Comparison of ENCODE assay signal across 9 mouse cellular contexts in the genomic region with DNA sequence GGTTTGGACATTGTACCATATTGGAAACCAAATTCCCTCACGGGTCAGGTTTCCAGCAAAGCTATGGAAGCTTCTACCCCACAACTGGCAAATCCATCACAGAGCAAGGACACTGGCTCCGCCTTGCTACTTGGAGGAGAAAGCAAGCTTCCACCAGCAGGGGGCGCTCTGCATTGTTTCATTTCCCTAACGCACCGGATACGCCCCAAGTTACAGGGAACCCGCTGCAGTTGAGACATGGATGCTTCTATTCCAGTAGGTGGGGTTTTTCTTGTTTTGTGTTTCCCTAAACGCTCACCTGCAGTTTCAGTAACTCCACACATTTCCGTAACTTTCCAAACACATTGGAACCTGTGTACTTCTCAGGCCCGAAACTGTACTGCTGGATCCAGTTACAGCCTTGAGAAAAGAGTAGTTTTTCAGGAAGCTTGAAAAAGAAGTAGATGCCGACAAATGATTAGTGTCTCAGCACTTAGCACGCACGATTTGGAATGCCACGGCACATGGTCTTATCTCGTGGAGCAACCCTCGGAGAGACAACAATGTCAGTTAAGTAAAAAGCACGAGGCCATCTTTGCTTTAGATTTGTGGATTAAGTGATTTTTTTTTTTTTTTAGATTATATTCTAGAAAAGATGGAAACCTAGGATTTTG. TPM values are rescaled to one million over a fixed set of nuclear protein-coding genes. Genes with fewer than 3 reads are reported as not detected.
DNase-seq lines count a peak whose midpoint lies in the region; ATAC-seq lines count a peak whose summit lies in the region.
"Had no signal": no experiment of that assay in that cellular context is flagged by ENCODE, and none has a peak within 500 bp of the region (broad histone marks: within the 10 kb centered on the region; RNA-seq: fewer than 3 reads in every experiment).

No protein-coding gene starts in this region.

- no peak overlapping the region for H3K4me3 ChIP-seq in hindbrain, embryonic 13.5 days
- H3K4me3 ChIP-seq: megakaryocyte, embryonic 14.5 days had no signal

- 44% methylated on average over 17 of the region's 17 CpGs for WGBS in hindbrain, embryonic 13.5 days

- peak; percentile 96 for ATAC-seq in frontal cortex, adult (ENCODE audit: low TSS enrichment)
- 0 out of 2 replicates have a peak, but pooled peaks have one; percentile 68 for ATAC-seq in hindbrain, embryonic 13.5 days (ENCODE audit: low FRiP score)

- H3K4me2 ChIP-seq in hindbrain, embryonic 13.5 days = no peak overlapping the region

- no peaks in the 10 kb centered on the region; the same call in 1 of the 2 replicates for H3K36me3 ChIP-seq in hindbrain, embryonic 13.5 days

- H3K9ac ChIP-seq in hindbrain, embryonic 13.5 days = no peak overlapping the region

- peak; percentile 76 for DNase-seq in NIH3T3 (ENCODE audit: low read depth)
- peak; percentile 83 for DNase-seq in cerebellum, adult 8-10 months
- DNase-seq in layer of hippocampus, postnatal 10 days (ENCODE audit: low spot score in 2 of 2) = peak; percentile 94 to 95
- DNase-seq in lung, postnatal 25 days (ENCODE audit: low spot score) = peak; percentile 83
- DNase-seq in retina, postnatal 1 day = peak; percentile 87
- peak; percentile 96 for DNase-seq in thymus, postnatal 4 days

- H3K27me3 ChIP-seq in hindbrain, embryonic 13.5 days = no peaks in the 10 kb centered on the region
- H3K27me3 ChIP-seq: megakaryocyte, embryonic 14.5 days had no signal

- no peak overlapping the region for H3K27ac ChIP-seq in hindbrain, embryonic 13.5 days

- H3K4me1 ChIP-seq in hindbrain, embryonic 13.5 days (replicated peaks) = 0 out of 2 replicates have a peak, but pooled peaks cover under 1% of the 10 kb centered on the region

- H3K9me3 ChIP-seq in hindbrain, embryonic 13.5 days = no peaks in the 10 kb centered on the region

RNA-seq across cellular contexts. Expression of a gene that starts 21.7 kb away (rescaled TPM):
- 10.3 and 14.3 TPM in 2 replicates for polyA plus RNA-seq in hindbrain, embryonic 13.5 days (2015; fragmentation: Nextera tagmentation; extraction: Ambion mirVana)
- 10 to 100 TPM; 20.8 to 24.9 TPM for total RNA-seq in layer of hippocampus, postnatal 10 days (2021)

RNA-seq across cellular contexts. Expression of a gene that starts 29.2 kb away (rescaled TPM):
- polyA plus RNA-seq in hindbrain, embryonic 13.5 days (2015; fragmentation: Nextera tagmentation; extraction: Ambion mirVana) = 23.1 and 24.1 TPM in 2 replicates
- 10 to 100 TPM; 24.7 to 28.7 TPM for total RNA-seq in layer of hippocampus, postnatal 10 days (2021)
